Mouse (Mus musculus): ENCODE data around the gene Tubgcp4. TPM values are rescaled to one million over a fixed set of nuclear protein-coding genes. Genes with fewer than 3 reads are reported as not detected.

Gene Tubgcp4
- total RNA-seq, 2 experiments from 2014 or later, result 38.0 to 38.1 TPM

DNA sequence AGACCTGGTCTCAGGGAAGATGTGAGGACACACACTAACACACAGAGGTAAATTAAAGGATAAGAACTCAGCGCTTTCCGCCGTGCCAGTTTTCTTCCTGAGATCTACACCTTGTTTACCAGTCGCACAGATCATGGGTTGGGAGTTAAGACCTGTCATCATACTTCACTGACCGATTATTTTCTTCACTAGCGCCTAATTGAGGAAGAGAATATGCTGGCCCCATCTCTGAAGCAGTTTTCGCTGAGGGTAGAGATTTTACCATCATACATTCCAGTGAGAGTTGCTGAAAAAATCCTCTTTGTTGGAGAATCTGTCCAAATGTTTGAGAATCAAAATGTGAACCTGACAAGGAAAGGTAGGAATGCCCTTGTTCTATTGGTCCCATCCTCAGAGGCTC, 13.7 kb downstream of the Tubgcp4 start:
- intact Hi-C loops (cut with DNase I), result no loop called here

GRCm38 (mm10) chr2:121188530-121188929, 18.1 kb downstream of the Tubgcp4 start:
- no peak for DNase-seq (ENCODE audit: low spot score in 2 of 2)
- intact Hi-C loops (cut with DNase I), result no loop called here

More for the DNA sequence above, 13.7 kb downstream of the Tubgcp4 start:
- DNase-seq (ENCODE audit: low spot score in 2 of 2), result no peak

DNA sequence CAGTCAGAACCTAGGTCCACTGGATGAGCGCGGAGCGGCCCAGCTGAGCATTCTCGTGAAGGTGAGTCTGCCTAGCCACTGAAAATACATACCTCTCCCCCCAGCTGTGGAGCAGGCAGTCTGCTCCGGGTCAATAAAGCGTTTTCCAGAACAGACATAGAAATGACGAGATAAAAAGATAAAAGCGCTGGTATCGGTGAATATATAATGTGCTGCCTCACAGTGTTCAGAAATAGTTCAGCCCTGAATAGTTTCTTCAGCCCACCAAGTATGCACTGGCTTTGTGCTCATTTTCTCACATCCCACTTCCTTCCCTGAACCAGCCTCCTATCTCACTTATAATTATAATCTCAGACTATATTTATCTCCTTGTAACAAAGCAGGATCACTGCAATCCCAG, 25.0 kb downstream of the Tubgcp4 start:
- intact Hi-C loops (cut with DNase I), result no loop called here
- DNase-seq (ENCODE audit: low spot score in 2 of 2), result peak; percentile 46 to 72

- DNase-seq (ENCODE audit: low spot score in 2 of 2), result no peak
- intact Hi-C loops (cut with DNase I), result no loop called here
Measured at GRCm38 (mm10) chr2:121204276-121204675, 33.8 kb downstream of the Tubgcp4 start.

- no peak for DNase-seq (ENCODE audit: low spot score in 2 of 2)
- intact Hi-C loops (cut with DNase I), result no loop called here
Measured at GRCm38 (mm10) chr2:121206541-121206940, 36.1 kb downstream of the Tubgcp4 start.

GRCm38 (mm10) chr2:121214491-121214890, 44.0 kb downstream of the Tubgcp4 start:
- DNase-seq (ENCODE audit: low spot score in 2 of 2), result no peak
- intact Hi-C loops (cut with DNase I), result no loop called here

DNA sequence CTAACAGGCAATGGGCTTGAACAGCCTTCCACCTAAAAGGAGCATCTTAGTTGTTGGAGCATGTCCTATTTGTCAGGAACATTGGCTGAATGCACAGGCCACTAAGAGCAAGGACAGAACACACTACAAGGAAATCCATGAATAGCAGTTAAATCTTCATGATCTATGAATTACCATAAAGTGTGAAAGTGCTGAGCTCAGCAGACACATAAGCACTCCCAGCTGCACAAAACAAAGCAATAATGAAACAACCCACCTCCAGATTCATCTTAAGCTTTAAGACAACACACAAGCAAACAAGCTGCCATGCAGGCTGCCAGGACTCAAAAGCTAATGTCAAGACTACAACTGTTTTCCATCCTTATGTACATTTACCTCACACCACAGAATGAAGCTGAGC, 48.7 kb downstream of the Tubgcp4 start:
- intact Hi-C loops (cut with DNase I), result no loop called here
- DNase-seq (ENCODE audit: low spot score in 2 of 2), result no peak

GRCm38 (mm10) chr2:121219994-121220393, 49.5 kb downstream of the Tubgcp4 start:
- DNase-seq (ENCODE audit: low spot score in 2 of 2), result no peak
- intact Hi-C loops (cut with DNase I), result no loop called here

DNA sequence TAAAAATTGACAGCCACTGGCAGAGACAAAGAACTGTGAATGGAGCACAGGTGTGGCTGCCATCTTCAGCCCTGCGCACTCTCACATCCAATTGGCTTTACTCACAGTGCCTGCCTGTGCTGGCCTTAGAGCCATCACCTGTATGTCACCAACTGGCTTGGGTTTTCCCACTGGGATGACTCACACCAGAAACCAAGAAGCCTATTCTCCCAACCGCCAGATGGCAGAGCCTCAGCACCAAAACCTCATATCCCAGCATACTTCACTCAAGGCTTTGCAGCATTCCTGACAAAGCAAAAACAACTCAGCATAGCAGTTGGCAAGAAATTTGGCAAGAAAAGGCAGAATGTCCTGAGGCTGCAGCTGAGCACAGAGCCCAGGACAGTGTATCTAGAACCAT, 52.6 kb downstream of the Tubgcp4 start:
- peak; percentile 34 to 56 for DNase-seq (ENCODE audit: low spot score in 2 of 2)
- intact Hi-C loops (cut with DNase I), result no loop called here

- intact Hi-C loops (cut with DNase I), result no loop called here
- no peak for DNase-seq (ENCODE audit: low spot score in 2 of 2)
Measured at GRCm38 (mm10) chr2:121228135-121228534, 57.7 kb downstream of the Tubgcp4 start.

DNA sequence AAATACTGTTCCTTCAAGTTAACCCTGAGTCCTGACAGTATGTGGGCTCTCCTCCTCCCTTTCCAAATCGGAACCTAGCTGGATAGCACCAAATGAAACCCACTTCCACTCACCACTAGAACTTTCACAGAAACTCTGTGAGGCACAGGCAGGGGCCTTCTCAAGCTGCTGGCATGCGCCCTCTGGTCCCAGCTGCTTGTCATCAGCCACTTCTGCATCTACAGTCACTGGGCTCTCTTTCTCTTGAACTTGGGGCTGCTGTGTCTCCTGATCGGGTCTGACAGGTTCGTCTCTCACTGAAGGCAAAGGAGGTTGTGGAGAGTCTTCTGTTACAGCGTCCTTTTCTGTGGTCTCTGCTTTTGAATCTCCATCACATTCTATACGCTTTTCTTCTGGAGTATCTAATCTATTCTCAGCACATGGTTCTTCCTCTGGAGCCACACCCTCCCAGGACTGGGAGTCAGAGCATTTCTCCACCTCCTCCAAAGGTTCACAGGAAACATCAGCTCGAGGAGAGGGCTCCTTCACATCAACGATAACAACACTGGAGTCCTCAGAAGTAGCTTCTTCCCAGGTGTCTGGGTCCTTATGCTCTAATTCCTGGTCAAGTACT, 65.1 kb downstream of the Tubgcp4 start:
- intact Hi-C loops (cut with DNase I), result no loop called here
- DNase-seq (ENCODE audit: low spot score in 2 of 2), result no peak

- intact Hi-C loops (cut with DNase I), result no loop called here
- DNase-seq (ENCODE audit: low spot score in 2 of 2), result no peak
Measured at GRCm38 (mm10) chr2:121239426-121239825, 69.0 kb downstream of the Tubgcp4 start.

DNA sequence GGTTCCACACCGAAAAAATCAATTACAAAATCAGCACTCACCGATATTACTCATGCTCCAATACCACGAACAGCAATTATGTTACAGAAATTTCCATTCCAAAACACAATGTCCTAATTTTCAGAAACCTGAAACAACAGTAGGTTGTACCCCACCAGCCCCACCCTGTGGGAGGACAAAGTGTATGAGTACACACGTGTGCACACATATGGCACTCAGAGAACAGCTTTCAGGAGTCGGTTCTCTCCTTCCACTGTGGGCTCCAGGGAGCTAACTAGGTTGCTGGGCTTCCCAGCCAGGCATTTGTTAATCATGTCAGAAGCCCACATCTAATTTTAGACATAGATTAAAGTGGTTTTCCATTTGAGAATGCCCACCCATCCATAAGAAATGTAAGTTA, 73.6 kb downstream of the Tubgcp4 start:
- intact Hi-C loops (cut with DNase I), result no loop called here
- peak in 1 of 2 experiments; percentile 17 for DNase-seq (ENCODE audit: low spot score in 2 of 2)

Other genes starting within 250 kb of the Tubgcp4 start
- 10 to 100 TPM; 39.3 to 40.4 TPM for gene Ubr1, start 199.9 kb upstream of the Tubgcp4 start, total RNA-seq (2021)
- 10 to 100 TPM; 23.9 to 24.4 TPM for gene Tmem62, start 193.6 kb upstream of the Tubgcp4 start, total RNA-seq (2021)
- 10 to 100 TPM; 53.7 to 57.9 TPM for gene Ccndbp1, start 162.3 kb upstream of the Tubgcp4 start, total RNA-seq (2021)
- gene Epb42, start 133.6 kb upstream of the Tubgcp4 start, total RNA-seq (2021), result under 1 TPM in 1 of 2 experiments, not detected in 1; 0.13 TPM
- not detected for gene Tgm5, start 84.8 kb upstream of the Tubgcp4 start, total RNA-seq (2021)
- gene Tgm7, start 60.9 kb upstream of the Tubgcp4 start, total RNA-seq (2021), result under 1 TPM in 1 of 2 experiments, not detected in 1; 0.15 TPM
- gene Adal, start 30.2 kb upstream of the Tubgcp4 start, total RNA-seq (2021), result 10 to 100 TPM; 13.7 to 20.1 TPM
- gene Lcmt2, start 30.0 kb upstream of the Tubgcp4 start, total RNA-seq (2021), result 1 to 10 TPM; 8.1 to 8.5 TPM
- 1 to 10 TPM; 6.1 to 6.3 TPM for gene Zscan29, start 471 bp downstream of the Tubgcp4 start, total RNA-seq (2021)
- gene Trp53bp1, start 100.8 kb downstream of the Tubgcp4 start, total RNA-seq (2021), result 100 to 1,000 TPM; 136 to 152 TPM
- 100 to 1,000 TPM; 489 to 493 TPM for gene Map1a, start 118.9 kb downstream of the Tubgcp4 start, total RNA-seq (2021)
- gene Ppip5k1, start 184.7 kb downstream of the Tubgcp4 start, total RNA-seq (2021), result 10 to 100 TPM; 83.7 to 90.9 TPM
- 100 to 1,000 TPM; 399 to 404 TPM for gene Ckmt1, start 187.1 kb downstream of the Tubgcp4 start, total RNA-seq (2021)
- under 1 TPM in 1 of 2 experiments, not detected in 1; 0.29 TPM for gene Strc, start 216.5 kb downstream of the Tubgcp4 start, total RNA-seq (2021)
- 100 to 1,000 TPM; 197 to 222 TPM for gene Pdia3, start 243.1 kb downstream of the Tubgcp4 start, total RNA-seq (2021)
- gene Catsper2, start 243.1 kb downstream of the Tubgcp4 start, total RNA-seq (2021), result 1 to 10 TPM; 4.7 to 4.8 TPM

Measured in left cerebral cortex, postnatal 14 days (tissue).